Mouse (Mus musculus) myocyte (in vitro differentiated cells): Measurements from ENCODE around the gene Nr0b2.

Experiments used
- E2F4 ChIP-seq: IDR thresholded peaks from one replicate; pipeline ENCODE4 v1.6.1; 2011; ENCODE audit warnings: mild to moderate bottlenecking, control low read depth, moderate library complexity; ENCODE audit not compliant: insufficient read depth
- MAX ChIP-seq: IDR thresholded peaks from one replicate; pipeline ENCODE4 v1.6.1; 2011; ENCODE audit warnings: low read depth, mild to moderate bottlenecking, control low read depth
- POLR2A ChIP-seq: IDR thresholded peaks from one replicate; pipeline ENCODE4 v1.6.1; 2011; ENCODE audit warnings: low read depth, mild to moderate bottlenecking, control low read depth, moderate library complexity; ENCODE audit not compliant: insufficient read length

DNA sequence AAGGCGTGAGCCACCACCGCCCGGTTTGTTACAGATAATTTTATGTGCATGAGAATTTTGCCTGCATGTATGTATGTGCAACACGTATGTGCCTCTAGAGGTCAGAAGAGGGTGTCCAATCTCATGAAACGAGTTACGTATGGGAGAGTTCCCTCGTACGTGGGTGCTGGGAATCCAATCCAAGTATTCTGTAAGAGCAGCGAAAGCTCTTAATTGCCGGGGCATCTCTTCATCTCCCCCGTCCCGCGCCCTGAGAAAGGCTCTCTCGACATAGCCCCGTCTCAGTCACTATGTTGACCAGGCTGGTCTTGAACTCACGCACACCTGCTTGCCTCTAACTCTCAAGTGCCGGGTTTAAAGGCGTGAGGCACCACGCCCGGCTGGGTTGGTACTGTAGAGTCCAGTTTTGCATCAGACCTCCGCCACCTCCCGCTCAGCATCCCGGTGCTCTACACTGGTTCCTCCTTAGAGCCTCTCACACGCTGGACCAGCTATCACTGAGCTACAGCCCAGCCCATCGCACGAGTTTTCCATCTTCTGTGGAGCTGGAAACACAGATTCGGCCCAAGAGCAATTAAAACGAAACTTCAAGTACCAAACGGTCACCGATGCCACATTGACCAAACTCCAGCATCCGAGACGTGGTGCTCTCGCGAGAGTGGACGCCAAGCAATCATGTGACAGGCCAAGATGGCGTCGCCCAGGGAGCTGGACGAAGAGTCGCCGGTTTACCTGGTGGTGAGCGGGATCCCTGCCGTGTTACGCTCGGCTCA is 21.1 kb downstream of the Nr0b2 start, which contains the start of gene Gpatch3:
- TF ChIP-seq POLR2A (peak; percentile 84), E2F4 (no peak), MAX (no peak)
